Mouse (Mus musculus) lung, embryonic 14.5 days (tissue): ENCODE results near the gene Rab22a. TPM values are rescaled to one million over a fixed set of nuclear protein-coding genes. Genes with fewer than 3 reads are reported as not detected.
A peak's percentile ranks its signal among the peaks of the same experiment; 100 is the strongest.
"Not testable (repeated sequence)": the region's sequence is repeated elsewhere in the genome, so short reads cannot be mapped to it uniquely, and the experiment has no call there.

ENCODE experiments used
- ATAC-seq: fragments of 200-750 bp; cut with Nextera tagmentation; 2 replicates; pipeline ENCODE4 v1.8.0; 2017; ENCODE audit warnings: mild to moderate bottlenecking, moderate TSS enrichment, moderate library complexity; ENCODE audit not compliant: insufficient read depth
- DNase-seq: peaks from one replicate; pipeline ENCODE4 v3.0.0-alpha.2; 2015
- H3K27ac ChIP-seq: fragments of 300-500 bp; sonication (generic); 2 replicates; pipeline ENCODE4 v1.5.1; 2014; ENCODE audit warnings: low read depth, mild to moderate bottlenecking, moderate library complexity
- H3K27me3 ChIP-seq: fragments of 300-500 bp; sonication (generic); 2 replicates; pipeline ENCODE4 v1.6.1; 2014; ENCODE audit warnings: low read length, control low read depth; ENCODE audit not compliant: insufficient read depth
- H3K36me3 ChIP-seq: fragments of 300-500 bp; sonication (generic); 2 replicates; pipeline ENCODE4 v1.6.1; 2014; ENCODE audit warnings: control low read depth; ENCODE audit not compliant: insufficient read depth
- H3K4me1 ChIP-seq: fragments of 300-500 bp; sonication (generic); 2 replicates; pipeline ENCODE4 v1.6.1; 2014; ENCODE audit warnings: antibody characterized with exemption, control low read depth; ENCODE audit not compliant: insufficient read depth
- H3K4me2 ChIP-seq: fragments of 300-500 bp; sonication (generic); 2 replicates; pipeline ENCODE4 v1.6.1; 2014; ENCODE audit warnings: mild to moderate bottlenecking
- H3K4me3 ChIP-seq: fragments of 300-500 bp; sonication (generic); 2 replicates; pipeline ENCODE4 v1.5.1; 2014; ENCODE audit warnings: low read depth, low read length
- H3K9ac ChIP-seq: fragments of 300-500 bp; sonication (generic); 2 replicates; pipeline ENCODE4 v1.6.1; 2014
- H3K9me3 ChIP-seq: fragments of 300-500 bp; sonication (generic); 2 replicates; pipeline ENCODE4 v1.6.1; 2016; ENCODE audit warnings: low read depth, low read length, control low read depth
- CTCF ChIP-seq: IDR thresholded peaks from 2 replicates; pipeline ENCODE4 v1.5.1; 2016; ENCODE audit warnings: antibody characterized with exemption, low read depth
- WGBS: fragments of 180-500 bp; shearing (Covaris S2); extraction: QIAGEN DNeasy Blood & Tissue Kit; methylation state at CpG from one replicate; pipeline ENCODE4 v1.1.7; 2014; 5-methylcytosine and 5-hydroxymethylcytosine counted together
- polyA plus RNA-seq: library from polyadenylated mRNA; unstranded; fragments of >200 nt; fragmentation: Nextera tagmentation; extraction: Ambion mirVana; gene quantifications from 2 replicates; pipeline ENCODE4 v1.2.1, GENCODE M21; 2014

Rab22a gene
- polyA plus RNA-seq, 1 experiment from 2014 or later, result 34.7 TPM

DNA sequence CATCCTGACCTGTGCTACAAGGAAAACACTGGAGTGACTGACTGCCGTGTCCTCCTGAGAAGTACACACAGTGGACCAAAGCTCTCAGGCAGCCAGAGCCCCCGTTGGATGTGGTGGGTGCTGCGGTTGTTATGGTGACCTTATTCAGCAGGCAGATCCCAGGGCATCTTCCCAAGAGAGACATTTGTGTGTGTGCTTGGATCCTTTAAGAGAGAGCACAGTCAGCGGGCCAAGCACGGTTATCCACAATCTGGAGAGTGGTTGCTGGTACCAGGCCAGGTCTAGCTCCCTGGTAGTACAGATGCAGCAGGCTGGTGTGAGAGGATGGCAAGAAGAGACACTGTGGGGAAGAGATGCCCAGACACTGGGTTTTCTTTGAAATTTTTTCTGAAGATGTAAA lies 57.4 kb downstream of the Rab22a start:
- H3K27ac ChIP-seq, result no peak overlapping the region
- no peaks in the 10 kb centered on the region for H3K9me3 ChIP-seq
- H3K36me3 ChIP-seq, result no peaks in the 10 kb centered on the region
- WGBS, result 82% methylated on average over 5 of the region's 5 CpGs
- no peak for TF ChIP-seq CTCF
- no peak overlapping the region for H3K4me3 ChIP-seq
- peaks cover 7% of the 10 kb centered on the region; the same call in 1 of the 2 replicates for H3K4me1 ChIP-seq
- DNase-seq (no peak), ATAC-seq (no peak)
- H3K4me2 ChIP-seq, result no peak overlapping the region
- no peaks in the 10 kb centered on the region for H3K27me3 ChIP-seq
- H3K9ac ChIP-seq, result no peak overlapping the region

DNA sequence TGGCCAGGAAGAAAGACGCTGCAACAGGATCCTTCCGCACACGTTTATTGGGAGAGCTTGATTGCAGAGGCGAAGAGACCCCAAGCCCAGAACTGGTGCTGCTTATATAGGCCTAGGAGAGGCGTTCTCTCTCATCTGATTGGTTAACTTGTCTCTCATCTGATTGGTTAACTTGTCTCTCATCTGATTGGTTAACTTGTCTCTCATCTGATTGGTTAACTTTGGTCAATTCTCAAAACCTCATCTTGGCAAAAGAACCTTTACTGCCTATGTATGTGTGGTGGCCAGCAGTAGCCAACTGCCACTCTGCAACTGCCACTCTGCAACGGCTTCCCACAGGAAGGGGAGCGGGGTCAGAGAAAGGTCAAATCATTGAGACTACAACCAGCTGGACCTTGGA lies 59.6 kb downstream of the Rab22a start, which contains the start of gene 1700010B08Rik:
TSS of gene 1700010B08Rik (plus strand) at position 301 of the 400 bp plus-strand sequence.
- H3K4me2 ChIP-seq, H3K4me3 ChIP-seq, H3K4me1 ChIP-seq, H3K27ac ChIP-seq, H3K36me3 ChIP-seq, H3K9me3 ChIP-seq, DNase-seq, H3K27me3 ChIP-seq, ATAC-seq, H3K9ac ChIP-seq: not testable (repeated sequence)
- WGBS, result 82% methylated on average over 6 of the region's 7 CpGs

GRCm38 (mm10) chr2:173722251-173722857 lies 62.8 kb downstream of the Rab22a start:
- Histone ChIP-seq H3K9me3 (no peaks in the 10 kb centered on the region), H3K4me2 (no peak overlapping the region), H3K27ac (no peak overlapping the region), H3K4me1 (peaks cover 6% of the 10 kb centered on the region; the same call in 1 of the 2 replicates), H3K36me3 (no peaks in the 10 kb centered on the region), H3K27me3 (no peaks in the 10 kb centered on the region), H3K9ac (no peak overlapping the region), H3K4me3 (no peak overlapping the region)
- DNase-seq (peak; percentile 25), ATAC-seq (peak; percentile 52; the same call in 1 of the 2 replicates)
- 39% methylated on average over 11 of the region's 11 CpGs for WGBS
- no peak for TF ChIP-seq CTCF

DNA sequence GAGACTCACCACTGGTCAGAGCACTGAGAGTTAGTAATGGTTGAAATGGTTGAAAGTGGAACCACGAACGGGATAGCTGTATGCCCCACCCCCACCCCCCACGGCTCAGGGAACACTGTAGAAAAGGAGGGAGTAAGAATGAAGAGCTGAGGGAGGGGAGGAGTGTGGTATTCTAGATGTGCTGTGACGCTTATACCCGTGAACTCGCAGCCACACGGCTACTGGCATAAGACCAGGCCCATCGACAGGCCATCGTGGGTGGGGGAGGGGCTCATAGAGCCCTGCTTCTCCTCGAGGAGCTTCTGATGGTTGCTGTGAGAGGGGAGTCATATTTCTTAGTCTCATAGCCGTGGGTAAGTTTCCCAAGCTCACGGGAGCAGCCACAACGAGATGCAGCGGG lies 64.8 kb downstream of the Rab22a start:
- 26% methylated on average over 14 of the region's 14 CpGs for WGBS
- no peaks in the 10 kb centered on the region for H3K36me3 ChIP-seq
- H3K9me3 ChIP-seq, result no peaks in the 10 kb centered on the region
- DNase-seq, result peak; percentile 14
- no peak for TF ChIP-seq CTCF
- no peaks in the 10 kb centered on the region for H3K27me3 ChIP-seq
- peak overlapping the region; percentile 18; the same call in 1 of the 2 replicates for H3K4me2 ChIP-seq
- H3K4me3 ChIP-seq, result no peak overlapping the region
- H3K9ac ChIP-seq, result no peak overlapping the region
- no peak overlapping the region for H3K27ac ChIP-seq
- peak; percentile 39; the same call in 1 of the 2 replicates for ATAC-seq
- H3K4me1 ChIP-seq, result peaks cover 6% of the 10 kb centered on the region; the same call in 1 of the 2 replicates

DNA sequence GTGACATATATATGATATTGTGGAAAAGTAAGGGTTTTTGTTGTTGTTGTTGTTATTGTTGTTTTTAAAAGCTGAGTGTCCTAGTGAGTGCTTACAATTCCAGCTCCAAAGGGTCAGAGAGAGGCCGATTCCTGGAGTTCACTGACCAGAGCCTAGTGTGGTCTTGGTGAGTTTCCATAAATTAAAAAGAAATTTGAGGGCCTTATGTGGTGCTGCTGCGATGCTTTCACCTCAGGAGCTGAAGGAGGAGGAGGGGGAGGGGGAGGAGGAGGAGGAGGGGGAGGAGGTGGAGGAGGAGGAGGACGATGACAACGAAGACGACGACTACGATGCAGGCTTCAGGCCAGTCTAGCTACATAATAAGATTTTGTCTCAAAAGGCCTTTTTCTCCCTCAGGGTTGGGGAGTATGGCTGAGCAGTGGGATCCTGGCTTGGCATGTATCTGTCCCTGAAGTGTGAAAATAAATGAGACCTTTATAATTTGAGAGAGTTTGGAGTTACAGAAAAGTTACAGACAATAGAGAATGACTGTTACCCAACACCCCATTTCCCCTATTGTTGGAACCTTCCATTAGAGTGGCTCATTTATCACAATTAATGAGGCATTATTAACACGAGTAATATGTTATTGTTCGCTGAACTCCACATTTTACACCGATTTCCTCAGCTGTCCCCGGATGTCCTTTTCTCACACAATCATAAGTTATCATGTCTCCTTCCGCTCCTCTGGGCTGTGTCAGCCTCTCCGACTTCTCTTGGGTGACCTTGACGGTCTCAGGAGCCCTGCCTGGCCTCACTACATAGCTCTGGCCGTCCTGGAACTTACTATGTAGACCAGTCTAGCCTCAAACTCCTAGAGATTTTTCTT lies 65.6 kb downstream of the Rab22a start:
- no peaks in the 10 kb centered on the region for H3K27me3 ChIP-seq
- WGBS, result 56% methylated on average over 15 of the region's 15 CpGs
- no peak overlapping the region for H3K4me2 ChIP-seq
- ATAC-seq (peak; percentile 29; the same call in 1 of the 2 replicates), DNase-seq (no peak)
- no peak overlapping the region for H3K27ac ChIP-seq
- no peak overlapping the region for H3K4me3 ChIP-seq
- H3K9me3 ChIP-seq, result no peaks in the 10 kb centered on the region
- H3K36me3 ChIP-seq, result no peaks in the 10 kb centered on the region
- H3K4me1 ChIP-seq, result peaks cover 6% of the 10 kb centered on the region; the same call in 1 of the 2 replicates
- no peak overlapping the region for H3K9ac ChIP-seq
- TF ChIP-seq CTCF, result no peak

DNA sequence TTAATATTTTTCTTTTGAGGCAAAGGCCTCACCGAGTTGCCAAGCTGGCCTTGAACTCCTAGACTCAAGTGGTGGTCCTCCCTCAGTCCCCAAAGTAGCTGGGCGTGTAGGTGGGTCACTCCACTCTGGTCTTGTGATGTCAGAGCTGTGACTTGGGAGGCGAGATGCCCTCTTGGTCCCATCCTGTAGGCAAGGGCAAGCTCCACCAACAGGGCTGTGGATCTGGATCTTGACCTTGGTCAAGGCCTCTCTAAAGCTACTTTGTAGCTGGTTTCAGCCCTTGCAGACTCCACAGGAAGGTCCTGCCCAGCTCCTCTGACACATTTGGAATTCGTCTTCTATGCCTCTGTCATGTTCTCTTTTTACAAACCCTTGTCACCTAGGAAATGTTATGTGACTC lies 66.3 kb downstream of the Rab22a start:
- Histone ChIP-seq H3K4me3 (no peak overlapping the region), H3K27ac (no peak overlapping the region), H3K9me3 (no peaks in the 10 kb centered on the region), H3K4me1 (peaks cover 6% of the 10 kb centered on the region; the same call in 1 of the 2 replicates), H3K9ac (no peak overlapping the region), H3K27me3 (no peaks in the 10 kb centered on the region), H3K4me2 (no peak overlapping the region), H3K36me3 (no peaks in the 10 kb centered on the region)
- 77% methylated on average over 4 of the region's 4 CpGs for WGBS
- DNase-seq (no peak), ATAC-seq (no peak)
- no peak for TF ChIP-seq CTCF

DNA sequence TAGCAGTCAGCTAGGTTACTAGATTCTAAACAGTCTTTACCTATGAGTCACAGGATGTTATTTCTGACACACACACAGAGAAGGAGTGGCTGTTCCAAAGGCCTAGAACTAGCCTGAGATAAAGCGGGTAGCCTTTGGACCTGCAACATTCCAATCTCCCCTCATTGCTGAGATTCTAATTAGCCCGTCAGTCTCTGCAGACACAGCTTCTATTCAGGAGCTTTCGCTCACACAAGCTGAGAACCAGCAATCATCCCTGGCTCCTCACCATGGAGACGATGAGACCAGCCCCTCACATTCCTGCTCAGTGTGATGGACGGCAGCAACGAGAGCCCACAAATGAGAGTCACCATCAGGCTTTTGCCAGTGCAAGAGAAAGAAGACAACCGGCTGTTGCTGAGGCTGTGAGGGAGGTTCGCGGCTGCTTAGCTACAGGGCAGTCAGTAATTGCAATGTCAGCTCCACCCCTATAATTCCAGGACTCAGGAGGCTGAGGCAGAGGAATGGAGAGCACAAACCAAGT lies 70.9 kb downstream of the Rab22a start:
- Histone ChIP-seq H3K4me2 (peak overlapping the region; percentile 7; the same call in 1 of the 2 replicates), H3K9ac (no peak overlapping the region), H3K4me1 (no peaks in the 10 kb centered on the region), H3K27ac (no peak overlapping the region), H3K27me3 (no peaks in the 10 kb centered on the region), H3K9me3 (no peaks in the 10 kb centered on the region), H3K4me3 (no peak overlapping the region), H3K36me3 (no peaks in the 10 kb centered on the region)
- WGBS, result 12% methylated on average over 9 of the region's 9 CpGs
- no peak for TF ChIP-seq CTCF
- peak; percentile 51; the same call in 1 of the 2 replicates for ATAC-seq
- DNase-seq, result peak; percentile 42
